Mouse (Mus musculus) liver, embryonic 15.5 days (tissue): Measurements from ENCODE around the gene Hdac5. TPM values are rescaled to one million over a fixed set of nuclear protein-coding genes. Genes with fewer than 3 reads are reported as not detected.
A peak's percentile ranks its signal among the peaks of the same experiment; 100 is the strongest.

Experiments used
- ATAC-seq: fragments of 200-750 bp; cut with Nextera tagmentation; 2 replicates; pipeline ENCODE4 v1.8.0; 2017; ENCODE audit warnings: moderate number of reproducible peaks, mild to moderate bottlenecking, moderate library complexity; ENCODE audit not compliant: insufficient read depth
- H3K27ac ChIP-seq: fragments of 300-500 bp; sonication (generic); replicated peaks from 2 replicates; pipeline ENCODE4 v1.5.1; 2015; ENCODE audit warnings: mild to moderate bottlenecking, inconsistent platforms
- H3K27me3 ChIP-seq: fragments of 300-500 bp; sonication (generic); 2 replicates; pipeline ENCODE4 v1.6.1; 2015; ENCODE audit warnings: mild to moderate bottlenecking, inconsistent platforms
- H3K36me3 ChIP-seq: fragments of 300-500 bp; sonication (generic); replicated peaks from 2 replicates; pipeline ENCODE4 v1.6.1; 2015; ENCODE audit warnings: moderate library complexity, mild to moderate bottlenecking, inconsistent platforms
- H3K4me1 ChIP-seq: fragments of 300-500 bp; sonication (generic); replicated peaks from 2 replicates; pipeline ENCODE4 v1.6.1; 2015; ENCODE audit warnings: inconsistent platforms
- H3K4me2 ChIP-seq: fragments of 300-500 bp; sonication (generic); 2 replicates; pipeline ENCODE4 v1.6.1; 2015; ENCODE audit warnings: moderate library complexity, mild to moderate bottlenecking, inconsistent platforms
- H3K4me3 ChIP-seq: fragments of 300-500 bp; sonication (generic); replicated peaks from 2 replicates; pipeline ENCODE4 v1.5.1; 2015; ENCODE audit warnings: mild to moderate bottlenecking, inconsistent platforms
- H3K9ac ChIP-seq: fragments of 300-500 bp; sonication (generic); 2 replicates; pipeline ENCODE4 v1.6.1; 2015; ENCODE audit warnings: moderate library complexity, mild to moderate bottlenecking, inconsistent platforms
- H3K9me3 ChIP-seq: fragments of 300-500 bp; sonication (generic); replicated peaks from 2 replicates; pipeline ENCODE4 v1.6.1; 2016; ENCODE audit warnings: inconsistent platforms
- WGBS: fragments of 180-500 bp; shearing (Covaris S2); methylation state at CpG from one replicate; pipeline ENCODE4 v1.1.7; 2015; ENCODE audit warnings: mixed read lengths; ENCODE audit not compliant: insufficient replicate concordance; 5-methylcytosine and 5-hydroxymethylcytosine counted together
- polyA plus RNA-seq: library from polyadenylated mRNA; unstranded; fragments of >200 nt; fragmentation: Nextera tagmentation; extraction: Ambion mirVana; gene quantifications from 2 replicates; pipeline ENCODE4 v1.2.1, GENCODE M21; 2015

The Hdac5 gene
- polyA plus RNA-seq: 17.3 and 17.5 TPM in 2 replicates

DNA sequence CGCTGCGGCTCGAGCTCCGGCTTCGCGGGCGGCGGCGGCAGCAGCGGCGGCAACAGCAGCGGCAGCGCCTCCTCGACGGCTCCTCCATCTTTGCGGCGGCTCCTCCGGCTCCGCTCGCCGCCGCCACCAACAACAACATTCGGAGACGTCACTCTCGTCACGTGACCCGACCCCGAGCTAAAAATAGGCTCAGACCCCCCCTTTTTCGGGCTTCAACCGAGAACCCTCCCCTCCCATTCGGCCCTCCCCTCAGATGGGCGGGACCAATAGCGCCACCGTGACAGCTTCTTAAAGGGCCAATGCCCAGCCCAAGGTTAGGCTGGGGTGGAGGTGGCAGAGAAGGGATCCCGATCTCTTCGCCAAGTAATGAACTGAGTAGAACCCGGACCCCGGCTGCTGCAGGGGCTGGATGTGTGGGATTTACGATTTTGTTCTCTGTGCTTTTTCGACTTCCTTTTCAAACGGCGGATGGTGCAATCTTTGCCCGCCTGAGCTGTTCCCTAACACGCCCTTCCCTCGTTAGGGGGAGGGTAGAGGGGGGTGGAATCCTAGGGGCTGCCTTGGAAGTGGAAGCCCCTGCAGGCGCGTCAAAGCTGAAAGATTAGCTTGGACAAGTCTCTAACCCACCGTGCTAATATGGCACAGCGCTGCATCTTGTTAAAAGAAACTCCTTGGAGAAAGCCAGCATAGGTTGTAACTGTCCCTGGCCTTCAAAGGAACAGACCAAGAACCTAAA lies at the start of gene Hdac5:
Gene Hdac5, minus strand, starts transcription at position 161 of the 736 bp plus-strand sequence.
- H3K9me3 ChIP-seq: no peaks in the 10 kb centered on the region
- H3K9ac ChIP-seq: peak within 1 kb of the TSS; percentile 88
- peak within 1 kb of the TSS; percentile 84 for H3K4me3 ChIP-seq
- H3K4me2 ChIP-seq: peak within 1 kb of the TSS; percentile 96
- WGBS: under 1% methylated on average over 46 of the region's 49 CpGs
- peaks cover 26% of the 10 kb centered on the region for H3K4me1 ChIP-seq
- peaks cover 52% of the 10 kb centered on the region for H3K27me3 ChIP-seq
- ATAC-seq: peak; percentile 94
- H3K36me3 ChIP-seq: no peaks in the 10 kb centered on the region
- peak within 1 kb of the TSS; percentile 83 for H3K27ac ChIP-seq

DNA sequence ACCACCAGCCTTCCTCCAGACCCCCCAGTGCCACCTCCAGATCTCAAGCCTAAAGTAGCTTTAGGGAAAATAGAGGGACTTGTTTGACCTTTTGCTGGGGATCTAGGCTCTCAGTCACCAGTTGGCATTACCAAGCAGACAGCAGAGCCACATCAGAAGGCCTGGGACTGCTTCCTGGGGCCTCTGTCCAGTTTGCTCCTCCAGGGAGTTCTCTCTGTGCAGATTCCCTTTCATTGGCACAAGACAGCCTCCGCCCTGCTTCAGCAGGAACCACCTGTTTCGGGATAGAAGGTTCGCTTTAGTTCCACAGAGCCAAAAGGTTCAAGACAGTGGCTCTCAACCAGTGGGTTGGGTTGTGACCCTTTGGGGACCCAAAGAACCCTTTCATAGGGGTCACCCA lies 49.6 kb upstream of the Hdac5 start:
- Histone ChIP-seq H3K9me3 (no peaks in the 10 kb centered on the region), H3K36me3 (no peaks in the 10 kb centered on the region), H3K4me2 (no peak overlapping the region), H3K4me1 (peaks cover 18% of the 10 kb centered on the region), H3K9ac (no peak overlapping the region), H3K27ac (no peak overlapping the region), H3K4me3 (no peak overlapping the region), H3K27me3 (peaks cover 13% of the 10 kb centered on the region; the same call in 1 of the 2 replicates)
- ATAC-seq: no peak
- 73% methylated on average over 3 of the region's 3 CpGs for WGBS

DNA sequence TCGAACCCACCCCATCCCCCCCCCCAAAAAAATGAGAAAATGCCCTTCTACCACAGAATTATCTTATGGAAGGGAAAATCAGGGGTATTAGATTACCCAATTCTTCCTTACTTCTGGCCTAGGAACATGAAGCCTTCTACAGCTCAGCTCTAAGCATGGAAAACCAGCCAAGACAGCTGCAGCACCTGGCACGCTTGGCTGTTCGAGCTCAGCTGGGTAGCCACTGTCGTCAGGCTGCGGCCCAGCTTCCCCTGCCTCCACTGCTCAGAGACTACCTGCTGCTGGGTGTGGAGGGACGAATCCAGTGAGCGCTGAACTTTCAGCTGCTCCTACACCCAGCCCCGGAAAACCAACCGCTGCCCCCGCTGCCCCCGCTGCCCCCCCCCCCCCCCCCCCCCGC lies 47.8 kb upstream of the Hdac5 start:
- ATAC-seq: no peak
- 72% methylated on average over 8 of the region's 12 CpGs for WGBS
- no peaks in the 10 kb centered on the region for H3K36me3 ChIP-seq
- no peaks in the 10 kb centered on the region for H3K9me3 ChIP-seq
- no peak overlapping the region for H3K4me2 ChIP-seq
- H3K9ac ChIP-seq: no peak overlapping the region
- no peak overlapping the region for H3K4me3 ChIP-seq
- H3K27ac ChIP-seq: no peak overlapping the region
- peaks cover 13% of the 10 kb centered on the region; the same call in 1 of the 2 replicates for H3K27me3 ChIP-seq
- peaks cover 11% of the 10 kb centered on the region for H3K4me1 ChIP-seq

DNA sequence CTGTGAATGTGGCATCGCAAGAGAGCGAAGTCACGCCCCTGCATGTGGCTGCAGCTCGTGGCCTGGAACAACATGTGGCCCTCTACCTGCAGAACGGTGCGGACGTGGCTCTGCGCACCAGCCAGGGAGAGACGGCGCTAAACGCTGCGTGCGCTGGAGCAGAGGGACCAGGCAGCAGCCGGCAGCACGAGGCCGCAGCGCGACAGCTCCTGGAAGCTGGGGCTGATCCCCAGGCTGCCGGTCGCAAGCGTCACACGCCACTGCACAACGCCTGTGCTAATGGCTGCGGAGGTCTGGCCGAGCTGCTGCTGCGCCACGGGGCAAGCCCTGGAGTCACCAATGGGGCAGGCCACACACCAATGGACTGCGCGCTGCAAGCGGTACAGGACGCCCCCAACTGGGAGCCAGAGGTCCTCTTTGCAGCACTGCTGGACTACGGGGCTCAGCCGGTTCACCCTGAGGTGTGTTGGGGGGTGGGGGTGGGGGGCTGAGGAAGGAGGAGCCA lies 46.5 kb upstream of the Hdac5 start:
- no peak overlapping the region for H3K27ac ChIP-seq
- H3K9me3 ChIP-seq: no peaks in the 10 kb centered on the region
- peak overlapping the region; percentile 35; the same call in 1 of the 2 replicates for H3K9ac ChIP-seq
- H3K27me3 ChIP-seq: peaks cover 13% of the 10 kb centered on the region
- WGBS: 3% methylated on average over 33 of the region's 33 CpGs
- no peaks in the 10 kb centered on the region for H3K36me3 ChIP-seq
- peaks cover 11% of the 10 kb centered on the region for H3K4me1 ChIP-seq
- H3K4me3 ChIP-seq: peak overlapping the region; percentile 40
- peak overlapping the region; percentile 71 for H3K4me2 ChIP-seq
- ATAC-seq: peak; percentile 54

DNA sequence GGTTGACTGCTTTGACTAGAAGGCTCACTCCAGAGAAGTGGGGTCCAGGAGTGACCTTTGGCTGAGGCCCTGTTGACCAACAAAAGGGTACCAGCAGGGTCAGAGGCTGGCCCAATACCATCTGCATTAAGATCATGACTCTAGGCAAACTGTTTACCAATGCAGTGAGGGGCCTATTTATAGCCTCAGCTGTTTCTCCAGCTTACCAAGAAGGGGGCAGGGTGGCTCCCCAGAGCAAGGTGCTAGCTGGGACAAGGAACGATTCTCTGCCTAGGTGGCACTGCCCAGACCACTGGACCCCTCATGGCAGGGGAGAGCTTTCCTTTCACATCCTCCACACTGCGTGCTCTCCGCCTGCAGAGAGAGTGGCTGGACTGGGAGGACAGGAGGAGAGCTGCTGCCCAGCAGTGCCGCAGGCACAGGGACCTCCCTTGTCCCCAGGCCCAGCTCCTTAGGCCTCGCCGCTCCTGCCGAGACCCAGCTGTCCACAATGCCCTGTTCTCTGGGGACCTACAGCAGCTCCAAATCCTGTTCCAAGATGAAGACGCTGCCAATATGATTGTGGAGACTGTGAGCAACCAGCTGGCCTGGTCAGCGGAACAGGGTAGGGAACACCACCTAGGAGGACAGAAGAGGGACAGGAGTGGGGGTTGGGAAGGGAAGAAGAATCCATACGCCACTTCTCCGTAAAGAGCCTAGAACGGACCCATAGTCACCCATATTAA lies 38.7 kb upstream of the Hdac5 start, which contains the start of gene Asb16:
Gene Asb16, plus strand, starts transcription at position 224 of the 725 bp plus-strand sequence.
- Histone ChIP-seq H3K9ac (no peak within 1 kb of the TSS), H3K4me2 (no peak within 1 kb of the TSS), H3K4me1 (peaks cover 3% of the 10 kb centered on the region; the same call in 1 of the 2 replicates), H3K9me3 (no peaks in the 10 kb centered on the region), H3K4me3 (no peak within 1 kb of the TSS), H3K36me3 (peaks cover 12% of the 10 kb centered on the region; the same call in 1 of the 2 replicates), H3K27me3 (no peaks in the 10 kb centered on the region; the same call in 1 of the 2 replicates), H3K27ac (no peak within 1 kb of the TSS)
- no peak for ATAC-seq
- 82% methylated on average over 12 of the region's 12 CpGs for WGBS

DNA sequence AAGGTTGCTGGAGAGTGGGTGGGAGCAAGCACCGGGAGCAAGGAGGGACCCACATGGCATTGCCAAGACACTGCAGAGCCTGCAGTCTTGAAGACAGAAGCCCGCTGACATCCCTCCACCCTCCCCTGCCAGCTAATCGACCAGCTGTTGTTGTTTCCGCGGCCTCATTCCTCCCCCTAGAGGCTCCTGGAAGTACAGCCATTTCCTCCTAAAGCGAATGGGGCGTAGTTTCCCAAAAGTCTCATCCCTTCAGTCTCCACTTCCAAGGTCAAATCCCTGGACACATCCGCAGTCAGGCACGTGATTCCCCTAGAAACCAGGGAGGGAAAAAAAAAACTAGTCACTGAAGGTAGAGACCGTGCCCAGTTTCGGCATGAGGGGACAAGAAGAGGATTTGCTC lies 37.5 kb upstream of the Hdac5 start:
- Histone ChIP-seq H3K9me3 (no peaks in the 10 kb centered on the region), H3K36me3 (peaks cover 22% of the 10 kb centered on the region), H3K4me3 (no peak overlapping the region), H3K4me1 (peaks cover 3% of the 10 kb centered on the region; the same call in 1 of the 2 replicates), H3K27ac (no peak overlapping the region), H3K27me3 (no peaks in the 10 kb centered on the region; the same call in 1 of the 2 replicates), H3K9ac (no peak overlapping the region), H3K4me2 (0 out of 2 replicates have a peak overlapping the region, but pooled peaks have one; percentile 21)
- no peak for ATAC-seq
- 7% methylated on average over 11 of the region's 11 CpGs for WGBS

DNA sequence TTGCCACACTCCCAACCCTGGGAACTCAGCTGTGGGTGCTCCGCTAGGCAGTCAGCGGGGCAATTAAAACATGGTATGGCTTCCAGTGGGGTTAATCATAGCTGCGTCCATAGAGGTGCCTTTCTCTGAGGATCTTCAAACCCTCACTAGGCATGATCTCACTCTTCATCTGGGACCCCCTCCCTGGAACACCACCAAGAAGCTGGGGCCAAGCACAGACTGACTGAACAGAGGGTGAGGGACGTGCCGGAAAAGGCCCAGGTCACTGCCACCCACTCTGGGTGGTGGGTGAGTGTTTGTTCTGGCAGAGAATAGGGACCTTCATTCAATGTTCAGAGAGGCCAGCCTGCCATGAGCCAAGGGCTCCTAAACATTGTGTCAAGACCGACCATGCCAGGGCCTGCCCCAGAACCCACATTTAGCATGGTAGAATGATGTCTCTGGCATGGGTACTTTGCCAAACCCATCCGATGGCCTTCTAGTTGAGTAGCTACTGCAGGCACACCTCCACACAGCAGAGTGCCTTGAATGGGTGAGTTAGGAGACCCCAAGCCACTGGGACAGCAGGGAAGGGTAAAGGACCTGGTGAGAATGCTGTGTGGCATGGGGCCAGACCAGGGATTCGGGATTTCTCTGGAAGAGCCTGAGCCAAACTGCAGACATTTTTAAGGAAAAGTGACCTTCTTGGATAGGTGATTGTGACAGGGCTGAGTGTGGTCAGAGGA lies 36.8 kb upstream of the Hdac5 start:
- H3K4me3 ChIP-seq: no peak overlapping the region
- no peaks in the 10 kb centered on the region for H3K27me3 ChIP-seq
- peaks cover 29% of the 10 kb centered on the region for H3K36me3 ChIP-seq
- H3K9me3 ChIP-seq: no peaks in the 10 kb centered on the region
- WGBS: 77% methylated on average over 8 of the region's 8 CpGs
- H3K9ac ChIP-seq: no peak overlapping the region
- H3K4me1 ChIP-seq: peaks cover 3% of the 10 kb centered on the region; the same call in 1 of the 2 replicates
- H3K4me2 ChIP-seq: 0 out of 2 replicates have a peak overlapping the region, but pooled peaks have one; percentile 21
- no peak for ATAC-seq
- no peak overlapping the region for H3K27ac ChIP-seq

DNA sequence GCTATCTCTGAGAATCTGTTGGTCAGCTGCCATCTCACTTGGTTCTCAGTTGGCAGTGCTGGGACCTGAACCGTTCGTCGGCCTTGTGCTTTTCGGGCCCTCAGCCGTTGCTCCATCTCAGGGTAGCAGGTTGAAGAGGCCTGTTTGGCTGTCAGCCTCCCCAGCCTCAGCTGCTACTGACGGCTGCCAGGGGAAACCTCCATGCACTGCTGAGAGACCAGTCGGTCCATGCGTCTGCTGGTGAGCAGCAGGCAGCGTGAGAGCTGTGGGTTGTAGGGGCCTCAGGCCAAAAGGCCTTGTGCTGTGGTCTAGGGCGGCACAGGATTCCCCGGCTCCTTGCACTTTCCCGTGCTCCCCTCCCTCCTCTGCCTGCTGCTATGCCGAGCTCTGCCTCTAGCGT lies 35.9 kb upstream of the Hdac5 start:
- H3K9ac ChIP-seq: no peak overlapping the region
- peaks cover 38% of the 10 kb centered on the region for H3K36me3 ChIP-seq
- H3K4me1 ChIP-seq: peaks cover 3% of the 10 kb centered on the region; the same call in 1 of the 2 replicates
- H3K4me2 ChIP-seq: no peak overlapping the region
- H3K27me3 ChIP-seq: no peaks in the 10 kb centered on the region
- no peak for ATAC-seq
- 67% methylated on average over 14 of the region's 14 CpGs for WGBS
- H3K4me3 ChIP-seq: no peak overlapping the region
- no peaks in the 10 kb centered on the region for H3K9me3 ChIP-seq
- no peak overlapping the region for H3K27ac ChIP-seq

DNA sequence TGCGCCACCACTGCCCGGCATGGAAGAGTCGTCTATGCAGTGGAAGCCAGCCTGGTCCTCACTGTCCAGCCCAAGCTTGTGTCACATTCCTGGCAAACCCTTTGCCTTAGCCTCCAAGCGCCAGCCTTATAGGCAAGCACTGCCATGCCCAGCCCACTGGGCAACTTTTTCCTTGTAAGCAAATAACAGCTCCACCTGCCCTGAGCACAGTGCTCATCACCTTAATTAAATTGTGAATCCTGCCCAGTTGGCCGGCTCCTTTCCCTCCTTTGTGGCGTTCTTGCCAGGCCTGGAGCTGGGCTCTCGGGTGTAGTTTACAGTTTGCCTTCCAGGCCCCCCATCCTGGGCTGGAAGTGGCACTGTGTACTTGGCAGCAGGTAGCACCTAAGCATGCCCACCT lies 33.2 kb upstream of the Hdac5 start:
- no peaks in the 10 kb centered on the region for H3K9me3 ChIP-seq
- H3K36me3 ChIP-seq: peaks cover 64% of the 10 kb centered on the region
- no peak overlapping the region for H3K4me3 ChIP-seq
- no peak overlapping the region for H3K4me2 ChIP-seq
- H3K27me3 ChIP-seq: no peaks in the 10 kb centered on the region
- no peak overlapping the region for H3K27ac ChIP-seq
- H3K9ac ChIP-seq: no peak overlapping the region
- 86% methylated on average over 7 of the region's 7 CpGs for WGBS
- peaks cover 7% of the 10 kb centered on the region for H3K4me1 ChIP-seq
- no peak for ATAC-seq

DNA sequence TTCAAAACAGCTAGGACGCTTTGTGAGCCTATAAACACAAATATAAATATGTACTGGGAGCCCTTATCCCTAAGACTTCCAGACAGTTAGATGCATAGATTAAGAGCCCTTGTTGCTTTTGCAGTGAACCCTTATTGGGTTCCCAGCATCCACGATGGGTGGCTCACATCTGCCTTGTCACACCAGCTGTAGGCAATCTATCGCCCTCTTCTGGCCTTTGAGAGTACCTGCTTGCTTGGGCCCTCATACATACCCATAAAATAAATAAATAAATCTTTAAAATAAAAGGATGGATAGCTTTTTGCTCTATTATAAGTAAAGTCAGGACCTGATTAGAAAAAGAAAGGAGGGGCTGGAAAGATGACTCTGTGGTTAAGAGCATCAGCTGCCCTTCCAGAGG lies 28.6 kb upstream of the Hdac5 start:
- H3K27me3 ChIP-seq: no peaks in the 10 kb centered on the region
- no peak overlapping the region for H3K4me3 ChIP-seq
- H3K4me1 ChIP-seq: peaks cover 16% of the 10 kb centered on the region
- 81% methylated on average over 3 of the region's 3 CpGs for WGBS
- no peak overlapping the region for H3K27ac ChIP-seq
- H3K36me3 ChIP-seq: peaks cover 88% of the 10 kb centered on the region
- H3K4me2 ChIP-seq: no peak overlapping the region
- no peak for ATAC-seq
- no peaks in the 10 kb centered on the region for H3K9me3 ChIP-seq
- H3K9ac ChIP-seq: no peak overlapping the region
